Mouse (Mus musculus) liver, embryonic 14.5 days (tissue): ENCODE data around the gene Ear14.

ENCODE experiments used
- CTCF ChIP-seq: IDR thresholded peaks from 2 replicates; pipeline ENCODE4 v1.5.1; 2016; ENCODE audit warnings: antibody characterized with exemption, low read depth, control low read depth
- EP300 ChIP-seq: IDR thresholded peaks from 2 replicates; pipeline ENCODE4 v1.6.1; 2016; ENCODE audit warnings: antibody characterized with exemption, low read depth

DNA sequence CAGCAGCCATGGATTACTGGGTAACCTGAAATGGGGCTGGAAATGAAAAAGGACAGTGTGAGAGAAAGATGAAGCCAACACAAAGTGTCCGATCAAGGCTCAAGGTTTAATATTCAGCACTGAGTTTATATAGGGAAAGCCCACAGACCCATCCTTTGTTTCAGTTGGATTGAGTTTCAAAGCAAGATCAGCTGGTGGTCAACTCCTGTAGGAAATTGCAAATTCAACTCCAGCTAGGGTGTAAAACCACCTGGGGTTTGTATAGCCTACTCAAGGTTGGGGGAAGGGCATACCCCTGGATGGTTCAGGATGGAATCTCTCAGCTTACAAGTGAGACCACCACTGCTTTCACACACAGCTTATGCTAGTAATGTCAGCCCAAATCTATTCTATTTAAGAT, 44.5 kb downstream of the Ear14 start:
- TF ChIP-seq CTCF (no peak), EP300 (no peak)
